Mouse (Mus musculus) cerebellum, adult 2 months (tissue): ENCODE data around the gene Polr2h. TPM values are rescaled to one million over a fixed set of nuclear protein-coding genes. Genes with fewer than 3 reads are reported as not detected.
A peak's percentile ranks its signal among the peaks of the same experiment; 100 is the strongest.

Experiments used
- DNase-seq, 2 experiments: peaks; one replicate each; pipeline ENCODE4 v3.0.0; 2021
- H3K27ac ChIP-seq: fragments of 200-500 bp; 2 replicates; pipeline ENCODE4 v1.5.1; 2012; ENCODE audit warnings: low read length, control low read depth, inconsistent platforms; ENCODE audit not compliant: insufficient read depth
- H3K27me3 ChIP-seq: fragments of 200-500 bp; 2 replicates; pipeline ENCODE4 v1.6.1; 2012; ENCODE audit warnings: inconsistent platforms, mild to moderate bottlenecking, low read length, moderate library complexity; ENCODE audit not compliant: control insufficient read depth, insufficient read depth
- H3K4me1 ChIP-seq: fragments of 200-500 bp; 2 replicates; pipeline ENCODE4 v1.6.1; 2011; ENCODE audit warnings: low read length; ENCODE audit not compliant: control insufficient read depth, insufficient read depth
- H3K4me3 ChIP-seq: fragments of 200-500 bp; replicated peaks from 2 replicates; pipeline ENCODE3; 2011; ENCODE audit warnings: mild to moderate bottlenecking, low read depth, low read length, control low read depth; ENCODE audit not compliant: insufficient read depth
- CTCF ChIP-seq: fragments of 200-500 bp; IDR thresholded peaks from 2 replicates; pipeline ENCODE4 v1.5.1; 2011; ENCODE audit warnings: low read depth, mild to moderate bottlenecking, control low read depth, low read length, moderate library complexity, borderline replicate concordance; ENCODE audit not compliant: insufficient read depth
- POLR2A ChIP-seq: fragments of 200-500 bp; IDR thresholded peaks from 2 replicates; pipeline ENCODE4 v1.6.1; 2011; ENCODE audit warnings: low read length, control low read depth, borderline replicate concordance; ENCODE audit not compliant: insufficient read depth
- WGBS: fragments of 180-500 bp; shearing (Covaris S2); methylation state at CpG from one replicate; pipeline ENCODE4 v1.1.7; 2018; 5-methylcytosine and 5-hydroxymethylcytosine counted together
- polyA plus RNA-seq: library from polyadenylated mRNA; depleted of rRNA; stranded (reverse); fragments of >200 nt; gene quantifications from 2 replicates; pipeline ENCODE4 v1.2.3, GENCODE M21; 2012

Polr2h gene
- polyA plus RNA-seq, 1 experiment = 41.2 TPM

DNA sequence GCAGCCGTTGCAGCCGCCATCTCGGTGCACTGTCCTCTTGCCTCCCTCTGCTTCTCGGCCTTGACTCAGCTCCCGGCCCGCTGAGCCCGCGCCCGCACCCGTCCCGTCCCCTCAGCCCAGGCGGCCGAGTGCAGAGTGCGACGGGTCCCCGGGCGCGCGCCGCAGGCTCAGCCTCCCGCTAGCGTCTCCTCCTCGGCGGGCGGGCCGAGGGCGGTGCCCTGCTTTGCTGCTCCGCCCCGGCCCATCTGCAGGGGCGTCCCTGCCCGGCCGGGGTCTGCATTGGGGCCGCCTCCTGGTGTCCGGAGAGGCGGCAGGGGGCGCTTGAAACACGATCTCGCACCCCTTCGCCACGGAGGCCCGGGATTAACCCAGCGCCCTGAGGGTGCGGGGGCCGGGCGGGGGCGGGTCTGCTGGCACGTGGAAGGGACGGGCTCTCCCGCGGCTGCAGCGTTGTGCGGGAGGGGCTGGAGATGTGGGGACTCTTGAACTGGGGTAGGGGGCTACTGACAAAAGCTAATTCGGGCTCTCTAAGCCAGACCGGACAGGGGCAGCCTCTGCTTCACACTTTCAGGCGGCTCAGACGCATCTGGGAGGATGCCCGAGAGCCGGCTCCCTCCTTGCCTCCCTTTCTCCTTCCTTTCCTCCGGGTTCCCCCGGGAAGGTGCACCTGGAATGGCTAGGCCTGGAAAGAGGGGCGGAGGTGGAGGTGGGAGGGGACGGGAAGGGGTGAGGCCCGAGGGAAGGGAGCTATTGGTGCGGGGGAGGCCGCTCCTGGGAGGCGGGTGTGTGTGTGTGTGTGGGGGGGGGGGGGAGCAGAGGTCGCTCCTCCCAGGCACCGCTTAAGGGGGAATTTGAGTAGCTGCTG lies 1.3 kb upstream of the Polr2h start:
- WGBS = under 1% methylated on average over 68 of the region's 68 CpGs
- DNase-seq = peak; percentile 79 to 85
- no peaks in the 10 kb centered on the region for H3K27me3 ChIP-seq
- H3K4me1 ChIP-seq = peaks cover 17% of the 10 kb centered on the region
- TF ChIP-seq CTCF = no peak
- TF ChIP-seq POLR2A = peak; percentile 58
- H3K27ac ChIP-seq = peak overlapping the region; percentile 65
- H3K4me3 ChIP-seq = peak overlapping the region; percentile 85

DNA sequence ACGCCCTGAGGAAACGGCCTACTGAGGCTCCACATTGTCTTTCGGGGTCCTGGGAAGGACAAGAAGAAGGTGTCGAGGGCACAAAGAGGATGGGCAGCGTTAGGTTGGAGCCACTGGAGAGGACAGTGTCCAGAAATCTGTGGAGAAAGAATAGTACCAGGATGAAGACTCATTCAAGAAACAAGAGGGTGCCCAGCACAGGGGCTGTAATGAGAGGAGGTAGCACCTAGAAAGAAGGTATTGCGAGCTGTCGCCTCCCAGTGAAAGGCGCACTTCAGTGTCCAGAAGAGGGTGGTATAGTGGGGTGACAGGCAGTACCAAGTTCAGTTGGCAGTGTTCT lies 654 bp upstream of the Polr2h start:
- Histone ChIP-seq H3K27me3 (no peaks in the 10 kb centered on the region), H3K27ac (peak overlapping the region; percentile 65), H3K4me1 (peaks cover 17% of the 10 kb centered on the region), H3K4me3 (peak overlapping the region; percentile 85)
- TF ChIP-seq POLR2A = no peak
- no peak for TF ChIP-seq CTCF
- WGBS = 1% methylated on average over 8 of the region's 8 CpGs
- no peak for DNase-seq

DNA sequence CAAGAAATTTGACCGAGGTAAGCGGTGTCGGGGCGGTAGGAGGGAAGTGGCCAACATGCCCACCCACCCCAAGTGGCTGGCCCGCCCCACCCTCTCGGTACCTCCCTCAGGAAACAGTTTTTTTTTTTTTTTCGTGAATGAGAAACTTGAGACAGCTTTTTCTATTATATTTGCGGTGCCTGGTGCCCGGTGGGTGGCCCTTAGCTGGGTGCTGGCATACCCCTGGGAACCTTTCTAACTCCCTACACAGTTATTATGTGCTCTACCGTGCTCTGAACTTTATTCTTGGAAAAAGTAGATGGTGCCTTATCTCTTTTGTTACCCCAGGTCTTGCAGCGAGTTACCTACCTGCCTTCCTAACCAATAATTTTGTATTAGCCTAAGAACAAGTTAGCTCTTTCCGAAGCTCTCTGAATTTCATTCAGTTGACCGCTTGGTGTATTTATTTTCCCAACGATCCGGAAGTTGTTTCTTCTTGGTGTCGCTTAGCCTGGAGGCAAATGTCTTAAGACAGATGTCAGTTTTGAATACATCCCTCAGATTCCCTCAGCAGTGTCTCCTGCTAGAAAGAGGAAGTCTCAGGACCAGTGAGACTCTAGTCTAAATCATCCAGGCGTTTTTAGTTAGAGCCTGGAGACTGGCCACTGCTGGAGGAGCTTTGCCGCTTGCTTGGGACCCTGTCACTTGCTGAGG lies 659 bp downstream of the Polr2h start:
- no peak for TF ChIP-seq POLR2A
- no peak for TF ChIP-seq CTCF
- peaks cover 13% of the 10 kb centered on the region for H3K4me1 ChIP-seq
- no peaks in the 10 kb centered on the region for H3K27me3 ChIP-seq
- no peak overlapping the region for H3K27ac ChIP-seq
- DNase-seq = peak in 1 of 2 experiments; percentile 9
- WGBS = 1% methylated on average over 18 of the region's 18 CpGs
- H3K4me3 ChIP-seq = peak overlapping the region; percentile 85

DNA sequence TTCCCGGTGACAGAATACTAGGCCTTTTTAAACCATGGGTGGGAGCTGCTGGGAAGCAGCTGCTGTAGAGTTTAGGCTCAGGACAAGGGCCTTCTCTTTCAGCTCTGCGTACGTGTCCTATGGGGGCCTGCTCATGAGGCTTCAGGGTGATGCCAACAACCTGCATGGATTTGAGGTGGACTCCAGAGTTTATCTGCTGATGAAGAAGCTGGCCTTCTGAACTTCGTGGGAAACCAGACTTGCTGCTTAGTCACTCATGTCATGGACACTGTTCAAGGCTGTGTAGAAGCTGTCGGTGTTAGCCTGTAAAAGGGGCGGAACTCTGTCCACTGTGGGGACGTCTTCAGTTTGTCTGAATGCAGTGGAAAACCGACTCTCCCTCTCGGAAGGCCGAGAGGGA lies 4.3 kb downstream of the Polr2h start:
- no peak for DNase-seq
- TF ChIP-seq POLR2A (no peak), CTCF (no peak)
- 88% methylated on average over 10 of the region's 10 CpGs for WGBS
- Histone ChIP-seq H3K4me3 (no peak overlapping the region), H3K27me3 (no peaks in the 10 kb centered on the region), H3K4me1 (0 out of 2 replicates have a peak, but pooled peaks cover 2% of the 10 kb centered on the region), H3K27ac (no peak overlapping the region)

DNA sequence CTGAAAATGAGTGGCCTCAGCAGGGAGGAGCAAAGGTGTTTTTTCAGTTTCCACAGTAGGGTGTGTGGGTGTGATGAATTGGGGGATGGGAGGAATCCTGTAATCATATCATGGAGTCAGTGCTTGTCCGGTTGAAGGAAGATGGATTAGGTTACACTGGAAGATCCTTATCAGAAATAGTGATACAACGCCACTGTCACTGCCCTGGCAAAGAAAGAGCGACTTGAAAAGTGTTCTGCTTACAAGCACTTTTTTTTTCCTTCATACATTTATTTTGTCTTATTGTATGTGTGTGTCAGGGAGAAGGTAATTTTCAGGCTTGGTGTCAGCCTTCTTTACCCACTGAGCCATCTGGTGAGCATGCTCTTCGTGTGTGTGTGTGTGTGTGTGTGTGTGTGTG lies 5.3 kb downstream of the Polr2h start:
- no peaks in the 10 kb centered on the region for H3K4me1 ChIP-seq
- 87% methylated on average over 4 of the region's 4 CpGs for WGBS
- no peak overlapping the region for H3K27ac ChIP-seq
- H3K4me3 ChIP-seq = no peak overlapping the region
- no peak for TF ChIP-seq POLR2A
- TF ChIP-seq CTCF = no peak
- no peak for DNase-seq
- H3K27me3 ChIP-seq = no peaks in the 10 kb centered on the region

DNA sequence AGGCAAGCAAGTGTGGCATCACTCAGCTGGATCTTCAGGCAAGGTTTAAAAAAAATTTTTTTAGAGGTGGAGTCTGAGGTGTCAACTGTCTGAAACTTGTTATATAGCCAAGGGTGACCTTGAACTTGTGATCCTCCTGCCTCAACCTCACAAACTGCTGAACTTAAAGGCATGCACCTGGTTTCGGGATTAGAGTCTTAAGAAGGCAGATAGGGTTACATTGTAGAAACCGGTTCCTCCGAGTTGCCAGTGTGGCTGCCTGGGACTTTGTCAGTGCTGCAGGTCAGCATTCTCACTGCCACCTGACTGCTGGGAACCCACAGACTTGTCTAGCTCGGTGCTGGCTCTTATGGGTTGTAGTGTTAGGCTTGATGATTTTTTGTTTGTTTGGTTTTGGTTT lies 5.8 kb downstream of the Polr2h start:
- Histone ChIP-seq H3K27ac (no peak overlapping the region), H3K4me1 (no peaks in the 10 kb centered on the region), H3K27me3 (no peaks in the 10 kb centered on the region), H3K4me3 (no peak overlapping the region)
- 77% methylated on average over 4 of the region's 4 CpGs for WGBS
- no peak for DNase-seq
- TF ChIP-seq POLR2A = no peak
- no peak for TF ChIP-seq CTCF

DNA sequence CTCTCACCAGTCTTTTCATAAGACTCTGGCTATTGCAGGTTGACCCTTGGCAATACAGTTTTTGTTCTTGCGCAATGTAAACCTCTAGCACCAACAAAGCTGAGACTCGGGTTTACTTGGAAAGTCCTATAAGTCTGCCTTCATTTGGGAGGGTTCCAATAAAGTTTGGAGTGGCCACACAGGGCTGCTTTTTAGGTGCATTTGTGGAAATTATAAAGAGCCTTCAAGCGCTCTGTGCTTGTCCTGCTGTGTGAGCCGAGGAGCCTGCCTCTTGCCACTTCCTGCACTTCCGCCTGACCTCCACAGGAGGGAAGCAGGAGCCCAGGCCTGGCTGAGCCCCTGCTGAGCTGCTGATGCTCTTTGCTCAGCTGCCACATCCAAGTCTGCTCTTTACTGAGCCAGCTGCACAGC lies 6.9 kb downstream of the Polr2h start:
- Histone ChIP-seq H3K27me3 (no peaks in the 10 kb centered on the region), H3K27ac (no peak overlapping the region), H3K4me3 (no peak overlapping the region), H3K4me1 (no peaks in the 10 kb centered on the region)
- peak; percentile 40 for TF ChIP-seq CTCF
- no peak for TF ChIP-seq POLR2A
- 35% methylated on average over 5 of the region's 5 CpGs for WGBS
- peak in 1 of 2 experiments; percentile 14 for DNase-seq

DNA sequence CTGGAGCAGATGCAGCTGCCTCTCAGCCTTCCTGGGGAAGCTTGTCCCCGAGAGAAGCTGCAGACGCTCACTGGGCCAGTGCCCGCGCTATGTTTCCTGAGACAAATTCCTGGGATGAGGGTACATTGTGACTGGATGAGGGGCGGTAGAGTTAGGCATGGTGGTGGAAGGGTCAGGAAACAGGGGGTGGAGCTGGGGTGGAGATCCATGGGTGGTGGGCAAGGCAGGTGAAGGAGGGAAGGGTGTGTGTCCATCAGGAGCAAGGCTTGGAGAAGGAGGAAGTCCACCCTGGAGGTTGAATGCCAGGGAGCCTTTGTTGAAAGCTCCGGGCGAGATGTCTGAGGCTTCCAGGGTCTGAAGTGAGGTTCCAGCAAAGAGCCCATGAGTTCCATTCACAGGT lies 7.9 kb downstream of the Polr2h start:
- Histone ChIP-seq H3K27me3 (no peaks in the 10 kb centered on the region), H3K4me3 (no peak overlapping the region), H3K27ac (no peak overlapping the region), H3K4me1 (no peaks in the 10 kb centered on the region)
- 91% methylated on average over 7 of the region's 7 CpGs for WGBS
- DNase-seq = no peak
- no peak for TF ChIP-seq CTCF
- TF ChIP-seq POLR2A = no peak

DNA sequence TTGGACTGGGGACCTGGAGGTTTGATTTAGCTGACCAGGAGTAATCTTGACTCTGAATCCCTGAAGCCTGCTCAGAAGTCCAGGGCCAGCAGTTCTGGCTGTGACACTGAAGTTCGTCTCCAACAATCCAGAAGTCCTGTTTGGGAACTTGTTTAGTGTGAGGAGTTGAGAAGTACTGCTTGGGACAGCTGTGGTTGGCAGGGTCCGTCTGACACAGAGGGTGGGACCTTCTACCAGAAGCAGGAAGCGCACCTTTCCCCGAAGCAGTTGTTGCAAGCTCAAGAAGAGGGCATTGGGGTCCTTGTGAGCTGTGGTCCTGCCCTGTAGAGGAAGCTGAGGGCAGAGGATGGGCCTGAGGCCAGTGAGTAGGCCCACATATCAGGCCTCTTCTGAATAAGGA lies 8.3 kb downstream of the Polr2h start:
- H3K27ac ChIP-seq = no peak overlapping the region
- no peaks in the 10 kb centered on the region for H3K27me3 ChIP-seq
- WGBS = 86% methylated on average over 4 of the region's 4 CpGs
- peak in 1 of 2 experiments; percentile 4 for DNase-seq
- no peaks in the 10 kb centered on the region for H3K4me1 ChIP-seq
- TF ChIP-seq POLR2A (no peak), CTCF (no peak)
- no peak overlapping the region for H3K4me3 ChIP-seq
